Mouse (Mus musculus): ENCODE measurements at regions not wholly inside any gene's neighbourhood (a gene's known extent, or its start where the extent isn't known, plus 50 kb on each side); places are given as distances from the start of the nearest gene placed in this dataset.

- no peak for DNase-seq (ENCODE audit: low spot score)
Observed at GRCm38 (mm10) chr12:71370091-71370490, 60.4 kb downstream of the Dact1 start.

- DNase-seq (ENCODE audit: low spot score) = no peak
Observed at GRCm38 (mm10) chr12:71371948-71372347, 62.3 kb downstream of the Dact1 start.

- DNase-seq (ENCODE audit: low spot score) = no peak
Observed at GRCm38 (mm10) chr12:71373633-71374032, 63.9 kb downstream of the Dact1 start.

GRCm38 (mm10) chr12:71376446-71376845 lies 66.8 kb downstream of the Dact1 start:
- DNase-seq (ENCODE audit: low spot score) = no peak

GRCm38 (mm10) chr12:71376966-71377365 lies 67.3 kb downstream of the Dact1 start:
- DNase-seq (ENCODE audit: low spot score) = no peak

- DNase-seq (ENCODE audit: low spot score) = no peak
Observed at GRCm38 (mm10) chr12:71379626-71380423, 70.1 kb downstream of the Dact1 start.

GRCm38 (mm10) chr12:71380424-71380761 lies 70.7 kb downstream of the Dact1 start:
- no peak for DNase-seq (ENCODE audit: low spot score)

- DNase-seq (ENCODE audit: low spot score) = no peak
Observed at GRCm38 (mm10) chr12:71386251-71386650, 76.6 kb downstream of the Dact1 start.

- no peak for DNase-seq (ENCODE audit: low spot score)
Observed at GRCm38 (mm10) chr12:71391481-71391880, 81.8 kb downstream of the Dact1 start.

- DNase-seq (ENCODE audit: low spot score) = no peak
Observed at GRCm38 (mm10) chr12:71393752-71394151, 84.1 kb downstream of the Dact1 start.

GRCm38 (mm10) chr12:71397456-71397855 lies 87.8 kb downstream of the Dact1 start:
- DNase-seq (ENCODE audit: low spot score) = no peak

GRCm38 (mm10) chr12:71398701-71399100 lies 89.0 kb downstream of the Dact1 start:
- peak; percentile 49 for DNase-seq (ENCODE audit: low spot score)

GRCm38 (mm10) chr12:71400201-71400600 lies 90.5 kb downstream of the Dact1 start:
- DNase-seq (ENCODE audit: low spot score) = no peak

GRCm38 (mm10) chr12:71401621-71402416 lies 92.1 kb downstream of the Dact1 start:
- no peak for DNase-seq (ENCODE audit: low spot score)

- no peak for DNase-seq (ENCODE audit: low spot score)
Observed at GRCm38 (mm10) chr12:71407294-71407693, 97.6 kb downstream of the Dact1 start.

GRCm38 (mm10) chr12:71408396-71409050 lies 98.8 kb downstream of the Dact1 start:
- DNase-seq (ENCODE audit: low spot score) = no peak

GRCm38 (mm10) chr12:71412331-71412730 lies 102.6 kb downstream of the Dact1 start:
- no peak for DNase-seq (ENCODE audit: low spot score)

- no peak for DNase-seq (ENCODE audit: low spot score)
Observed at GRCm38 (mm10) chr12:71416968-71417367, 107.3 kb downstream of the Dact1 start.

- peak; percentile 52 for DNase-seq (ENCODE audit: low spot score)
Observed at GRCm38 (mm10) chr12:71418186-71418585, 108.5 kb downstream of the Dact1 start.

GRCm38 (mm10) chr12:71419161-71419560 lies 109.5 kb downstream of the Dact1 start:
- DNase-seq (ENCODE audit: low spot score) = no peak

GRCm38 (mm10) chr12:71426023-71426719 lies 116.5 kb downstream of the Dact1 start:
- no peak for DNase-seq (ENCODE audit: low spot score)

- DNase-seq (ENCODE audit: low spot score) = no peak
Observed at GRCm38 (mm10) chr12:71427974-71428373, 118.3 kb downstream of the Dact1 start.
